Mouse (Mus musculus): ENCODE measurements around the gene Rgs13. TPM values are rescaled to one million over a fixed set of nuclear protein-coding genes. Genes with fewer than 3 reads are reported as not detected.
"Not testable (repeated sequence)": the region's sequence is repeated elsewhere in the genome, so short reads cannot be mapped to it uniquely, and the experiment has no call there.

The Rgs13 gene
- polyA plus RNA-seq, 1 experiment from 2014 or later: not detected

GRCm38 (mm10) chr1:144151401-144152183 is 25.6 kb downstream of the Rgs13 start:
- no peak overlapping the region for H3K4me3 ChIP-seq (replicated peaks)
- H3K9me3 ChIP-seq: no peaks in the 10 kb centered on the region
- H3K4me2 ChIP-seq: no peak overlapping the region
- H3K27ac ChIP-seq: no peak overlapping the region
- no peaks in the 10 kb centered on the region for H3K4me1 ChIP-seq (replicated peaks)
- peak; percentile 71; the same call in 1 of the 2 replicates for ATAC-seq (ENCODE audit: insufficient number of reproducible peaks, insufficient read depth, low FRiP score, low TSS enrichment, low read depth)
- H3K36me3 ChIP-seq: no peaks in the 10 kb centered on the region
- no peaks in the 10 kb centered on the region for H3K27me3 ChIP-seq
- H3K9ac ChIP-seq (replicated peaks): no peak overlapping the region
- 66% methylated on average over 5 of the region's 5 CpGs for WGBS

- no peaks in the 10 kb centered on the region for H3K36me3 ChIP-seq
- no peak overlapping the region for H3K27ac ChIP-seq
- no peaks in the 10 kb centered on the region for H3K27me3 ChIP-seq
- no peak for ATAC-seq (ENCODE audit: insufficient number of reproducible peaks, insufficient read depth, low FRiP score, low TSS enrichment, low read depth)
- no peak overlapping the region for H3K4me3 ChIP-seq (replicated peaks)
- 84% methylated on average over 3 of the region's 3 CpGs for WGBS
- H3K9ac ChIP-seq (replicated peaks): no peak overlapping the region
- H3K4me1 ChIP-seq (replicated peaks): no peaks in the 10 kb centered on the region
- no peak overlapping the region for H3K4me2 ChIP-seq
- H3K9me3 ChIP-seq: no peaks in the 10 kb centered on the region
These were observed 27.2 kb downstream of the Rgs13 start for GRCm38 (mm10) chr1:144149997-144150396.

GRCm38 (mm10) chr1:144141398-144141797 is 35.8 kb downstream of the Rgs13 start:
- not testable (repeated sequence) for H3K4me2 ChIP-seq; H3K9ac ChIP-seq (replicated peaks); H3K27ac ChIP-seq; H3K9me3 ChIP-seq; H3K36me3 ChIP-seq; H3K4me1 ChIP-seq (replicated peaks); H3K4me3 ChIP-seq (replicated peaks); ATAC-seq (ENCODE audit: insufficient number of reproducible peaks, insufficient read depth, low FRiP score, low TSS enrichment, low read depth); H3K27me3 ChIP-seq
- WGBS: 88% methylated on average over 2 of the region's 2 CpGs

- WGBS: 97% methylated on average over 1 of the region's 1 CpGs
- no peaks in the 10 kb centered on the region for H3K9me3 ChIP-seq
- no peak for ATAC-seq (ENCODE audit: insufficient number of reproducible peaks, insufficient read depth, low FRiP score, low TSS enrichment, low read depth)
These were observed 37.3 kb downstream of the Rgs13 start for GRCm38 (mm10) chr1:144139847-144140246.

GRCm38 (mm10) chr1:144127965-144128364 is 49.2 kb downstream of the Rgs13 start:
- Histone ChIP-seq H3K36me3 (no peaks in the 10 kb centered on the region), H3K4me2 (no peak overlapping the region), H3K4me3 (replicated peaks) (no peak overlapping the region), H3K4me1 (replicated peaks) (no peaks in the 10 kb centered on the region), H3K9ac (replicated peaks) (no peak overlapping the region), H3K27ac (no peak overlapping the region), H3K9me3 (no peaks in the 10 kb centered on the region), H3K27me3 (no peaks in the 10 kb centered on the region)
- WGBS: 88% methylated on average over 7 of the region's 7 CpGs
- ATAC-seq (ENCODE audit: insufficient number of reproducible peaks, insufficient read depth, low FRiP score, low TSS enrichment, low read depth): no peak

More at GRCm38 (mm10) chr1:144139847-144140246, 37.3 kb downstream of the Rgs13 start:
- no peaks in the 10 kb centered on the region for H3K4me1 ChIP-seq (replicated peaks)
- H3K9ac ChIP-seq (replicated peaks): no peak overlapping the region
- no peaks in the 10 kb centered on the region for H3K36me3 ChIP-seq
- no peak overlapping the region for H3K4me2 ChIP-seq
- H3K27ac ChIP-seq: no peak overlapping the region
- no peaks in the 10 kb centered on the region for H3K27me3 ChIP-seq
- H3K4me3 ChIP-seq (replicated peaks): no peak overlapping the region

- Histone ChIP-seq H3K36me3 (no peaks in the 10 kb centered on the region), H3K9me3 (no peaks in the 10 kb centered on the region), H3K4me1 (replicated peaks) (no peaks in the 10 kb centered on the region), H3K27ac (no peak overlapping the region), H3K4me3 (replicated peaks) (no peak overlapping the region), H3K27me3 (no peaks in the 10 kb centered on the region), H3K9ac (replicated peaks) (no peak overlapping the region), H3K4me2 (no peak overlapping the region)
- ATAC-seq (ENCODE audit: insufficient number of reproducible peaks, insufficient read depth, low FRiP score, low TSS enrichment, low read depth): no peak
- 84% methylated on average over 4 of the region's 4 CpGs for WGBS
These were observed 57.1 kb downstream of the Rgs13 start for GRCm38 (mm10) chr1:144120042-144120441.

GRCm38 (mm10) chr1:144119456-144119855 is 57.7 kb downstream of the Rgs13 start:
- Histone ChIP-seq H3K27me3 (no peaks in the 10 kb centered on the region), H3K4me2 (no peak overlapping the region), H3K36me3 (no peaks in the 10 kb centered on the region), H3K9ac (replicated peaks) (no peak overlapping the region), H3K9me3 (no peaks in the 10 kb centered on the region), H3K4me1 (replicated peaks) (no peaks in the 10 kb centered on the region), H3K4me3 (replicated peaks) (no peak overlapping the region), H3K27ac (no peak overlapping the region)
- WGBS: 78% methylated on average over 2 of the region's 2 CpGs
- ATAC-seq (ENCODE audit: insufficient number of reproducible peaks, insufficient read depth, low FRiP score, low TSS enrichment, low read depth): no peak

GRCm38 (mm10) chr1:144115848-144116727 is 61.1 kb downstream of the Rgs13 start:
- H3K27ac ChIP-seq: no peak overlapping the region
- no peak overlapping the region for H3K4me2 ChIP-seq
- H3K9ac ChIP-seq (replicated peaks): no peak overlapping the region
- H3K27me3 ChIP-seq: no peaks in the 10 kb centered on the region
- H3K36me3 ChIP-seq: no peaks in the 10 kb centered on the region
- no peak overlapping the region for H3K4me3 ChIP-seq (replicated peaks)
- no peaks in the 10 kb centered on the region for H3K4me1 ChIP-seq (replicated peaks)
- 81% methylated on average over 6 of the region's 6 CpGs for WGBS
- no peaks in the 10 kb centered on the region for H3K9me3 ChIP-seq
- no peak for ATAC-seq (ENCODE audit: insufficient number of reproducible peaks, insufficient read depth, low FRiP score, low TSS enrichment, low read depth)

GRCm38 (mm10) chr1:144113438-144114074 is 63.6 kb downstream of the Rgs13 start:
- no peak for ATAC-seq (ENCODE audit: insufficient number of reproducible peaks, insufficient read depth, low FRiP score, low TSS enrichment, low read depth)
- H3K27me3 ChIP-seq: no peaks in the 10 kb centered on the region
- no peak overlapping the region for H3K4me2 ChIP-seq
- no peak overlapping the region for H3K9ac ChIP-seq (replicated peaks)
- no peak overlapping the region for H3K27ac ChIP-seq
- 73% methylated on average over 6 of the region's 6 CpGs for whole genome bisulfite sequencing
- no peaks in the 10 kb centered on the region for H3K9me3 ChIP-seq
- H3K36me3 ChIP-seq: no peaks in the 10 kb centered on the region
- no peaks in the 10 kb centered on the region for H3K4me1 ChIP-seq (replicated peaks)
- no peak overlapping the region for H3K4me3 ChIP-seq (replicated peaks)

- Histone ChIP-seq H3K9ac (replicated peaks) (no peak overlapping the region), H3K27ac (no peak overlapping the region), H3K4me3 (replicated peaks) (no peak overlapping the region), H3K9me3 (no peaks in the 10 kb centered on the region), H3K27me3 (no peaks in the 10 kb centered on the region), H3K4me1 (replicated peaks) (no peaks in the 10 kb centered on the region), H3K36me3 (no peaks in the 10 kb centered on the region), H3K4me2 (no peak overlapping the region)
- WGBS: 55% methylated on average over 2 of the region's 2 CpGs
- ATAC-seq (ENCODE audit: insufficient number of reproducible peaks, insufficient read depth, low FRiP score, low TSS enrichment, low read depth): no peak
These were observed 64.2 kb downstream of the Rgs13 start for GRCm38 (mm10) chr1:144112946-144113345.

- no peaks in the 10 kb centered on the region for H3K36me3 ChIP-seq
- 81% methylated on average over 1 of the region's 1 CpGs for WGBS
- no peak overlapping the region for H3K9ac ChIP-seq (replicated peaks)
- ATAC-seq (ENCODE audit: insufficient number of reproducible peaks, insufficient read depth, low FRiP score, low TSS enrichment, low read depth): no peak
- H3K27ac ChIP-seq: no peak overlapping the region
- no peaks in the 10 kb centered on the region for H3K4me1 ChIP-seq (replicated peaks)
- no peak overlapping the region for H3K4me3 ChIP-seq (replicated peaks)
- no peak overlapping the region for H3K4me2 ChIP-seq
- no peaks in the 10 kb centered on the region for H3K9me3 ChIP-seq
- H3K27me3 ChIP-seq: no peaks in the 10 kb centered on the region
These were observed 78.4 kb downstream of the Rgs13 start for GRCm38 (mm10) chr1:144098587-144099258.

Measured in limb, embryonic 12.5 days (tissue).